Mouse (Mus musculus): ENCODE measurements around the gene Tbkbp1.

GRCm38 (mm10) chr11:97190992-97191391 is 39.7 kb upstream of the Tbkbp1 start:
- TF ChIP-seq POLR2A (IDR thresholded peaks at IDR 0.05; ENCODE audit: borderline replicate concordance, low read depth, low read length) = no peak
- no peak for TF ChIP-seq CTCF (IDR thresholded peaks at IDR 0.05; ENCODE audit: low read depth, low read length)
